In the genomic region with DNA sequence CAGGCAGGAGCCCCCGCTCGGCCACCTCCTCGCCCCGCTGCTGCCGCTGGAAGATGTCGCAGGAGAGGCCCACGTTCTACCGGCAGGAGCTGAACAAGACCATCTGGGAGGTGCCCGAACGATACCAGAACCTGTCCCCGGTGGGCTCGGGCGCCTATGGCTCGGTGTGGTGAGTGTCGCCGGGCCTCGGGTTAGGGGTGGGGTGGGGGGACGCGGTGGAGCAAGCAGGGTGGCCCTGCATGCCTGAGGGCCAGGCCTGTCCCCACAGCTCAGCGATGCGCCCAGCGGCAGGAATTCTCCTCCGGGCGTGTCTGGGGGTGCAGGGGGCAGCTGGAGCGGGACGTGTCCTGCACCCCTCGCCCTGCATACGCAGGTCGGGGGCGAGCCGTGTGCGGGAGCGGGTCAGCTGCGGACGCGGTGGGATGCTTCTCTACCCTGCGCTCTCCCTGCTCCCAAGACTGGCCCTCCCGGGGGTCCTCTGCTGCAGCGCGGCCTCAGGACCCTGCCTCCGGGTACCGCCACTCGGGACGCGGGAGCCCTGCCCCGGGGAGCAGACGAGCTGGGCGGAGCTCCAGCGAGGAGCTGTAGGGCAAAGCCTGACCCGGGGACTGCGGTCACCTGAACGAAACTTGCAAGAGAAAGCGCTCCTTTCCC, we compare ENCODE assay signal across 8 mouse cellular contexts. TPM values are rescaled to one million over a fixed set of nuclear protein-coding genes. Genes with fewer than 3 reads are reported as not detected.
DNase-seq lines count a peak whose midpoint lies in the region; ATAC-seq lines count a peak whose summit lies in the region.

No protein-coding gene starts in this region.

- 0 out of 2 replicates have a peak, but pooled peaks cover 4% of the 10 kb centered on the region for H3K36me3 ChIP-seq in lung, embryonic 15.5 days

- DNase-seq in 3T3-L1 (ENCODE audit: low read depth, low spot score) (peak; percentile 50), NIH3T3 (ENCODE audit: low read depth) (peak; percentile 58)
- peak; percentile 68 to 73 for DNase-seq in cerebellum, postnatal 25 days
- peak; percentile 66 for DNase-seq in gastrocnemius, postnatal 25 days
- DNase-seq in kidney, adult 11 months: peak; percentile 72
- DNase-seq in ovary, postnatal 36 days (ENCODE audit: low spot score): peak; percentile 65
- DNase-seq in urinary bladder, postnatal 25 days (ENCODE audit: low spot score): peak; percentile 41

- H3K27ac ChIP-seq in lung, embryonic 15.5 days: peak overlapping the region; percentile 96

- H3K9me3 ChIP-seq in lung, embryonic 15.5 days: no peaks in the 10 kb centered on the region

- H3K4me3 ChIP-seq in lung, embryonic 15.5 days: peak overlapping the region; percentile 97

- H3K4me2 ChIP-seq in lung, embryonic 15.5 days: peak overlapping the region; percentile 66

- peak; percentile 19 for ATAC-seq in lung, embryonic 15.5 days (ENCODE audit: borderline replicate concordance, extremely low read depth, low FRiP score, low TSS enrichment)

- H3K4me1 ChIP-seq in lung, embryonic 15.5 days: peaks cover 52% of the 10 kb centered on the region

- WGBS in lung, embryonic 15.5 days: under 1% methylated on average over 53 of the region's 53 CpGs

- peak overlapping the region; percentile 87 for H3K9ac ChIP-seq in lung, embryonic 15.5 days

- H3K27me3 ChIP-seq in lung, embryonic 15.5 days: peaks cover 8% of the 10 kb centered on the region; the same call in 1 of the 2 replicates

RNA-seq across cellular contexts. Expression of gene Mapk14, which starts 0.7 kb away (rescaled TPM):
- 10 to 100 TPM; 68.0 to 81.3 TPM for total RNA-seq in gastrocnemius, postnatal 25 days (2021)
- 53.3 and 55.6 TPM in 2 replicates for polyA plus RNA-seq in lung, embryonic 15.5 days (2015; fragmentation: Nextera tagmentation; extraction: Ambion mirVana)

RNA-seq across cellular contexts. Expression of gene Slc26a8, which starts 1.8 kb away (rescaled TPM):
- under 1 TPM in 1 of 2 experiments, not detected in 1; 0.27 TPM for total RNA-seq in gastrocnemius, postnatal 25 days (2021)
- polyA plus RNA-seq in lung, embryonic 15.5 days (2015; fragmentation: Nextera tagmentation; extraction: Ambion mirVana): 0.47 and 0.58 TPM in 2 replicates

RNA-seq across cellular contexts. Expression of gene AC170998.1, which starts 34.1 kb away (rescaled TPM):
- total RNA-seq in gastrocnemius, postnatal 25 days (2021): under 1 TPM in 1 of 2 experiments, not detected in 1; 0.94 TPM
- 2.5 and 3.0 TPM in 2 replicates for polyA plus RNA-seq in lung, embryonic 15.5 days (2015; fragmentation: Nextera tagmentation; extraction: Ambion mirVana)

Comparison
In these comparisons a context has a peak if more than half of its experiments do, and no peak if none do; other contexts are left out.
1. Peak in every context shown above with its lines: DNase-seq, ATAC-seq, H3K4me3 ChIP-seq and H3K27ac ChIP-seq.